Mouse (Mus musculus): Measurements from ENCODE around the gene Alg9. TPM values are rescaled to one million over a fixed set of nuclear protein-coding genes. Genes with fewer than 3 reads are reported as not detected.

Alg9 gene
- polyA plus RNA-seq, 2 experiments, result 33.2 to 35.9 TPM

DNA sequence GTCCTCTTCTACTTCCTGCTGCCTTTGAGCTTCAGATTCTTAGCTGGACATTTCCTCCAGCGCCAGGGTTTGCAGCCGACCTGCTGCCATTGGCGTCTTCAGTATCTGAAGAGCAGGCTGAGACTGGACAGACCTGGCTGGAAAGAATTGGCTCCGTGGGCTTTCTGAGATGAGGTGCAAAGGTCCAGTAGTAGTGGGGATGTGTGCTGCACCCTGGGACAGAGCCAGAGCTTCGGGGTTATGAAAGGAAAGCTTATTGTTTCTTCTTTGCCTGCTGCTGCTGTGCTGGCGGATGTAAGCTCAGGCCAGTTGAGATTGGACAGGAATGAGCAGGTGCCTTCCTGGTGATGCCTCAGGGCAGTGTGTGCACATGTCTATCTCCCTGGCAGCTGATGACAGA lies 99.2 kb downstream of the Alg9 start:
- Histone ChIP-seq H3K27ac (replicated peaks; ENCODE audit: low read depth, low read length) (no peak overlapping the region), H3K27me3 (ENCODE audit: control insufficient read depth, insufficient read depth, low read length) (no peaks in the 10 kb centered on the region), H3K4me2 (replicated peaks; ENCODE audit: low read depth, low read length, severe bottlenecking) (no peak overlapping the region), H3K9ac (ENCODE audit: low read depth, low read length, severe bottlenecking) (no peak overlapping the region), H3K36me3 (ENCODE audit: control insufficient read depth, insufficient read depth, low read length) (peaks cover 77% of the 10 kb centered on the region), H3K9me3 (ENCODE audit: control insufficient read depth, low read length) (no peaks in the 10 kb centered on the region), H3K4me1 (ENCODE audit: control insufficient read depth, insufficient read depth, low read length) (no peaks in the 10 kb centered on the region), H3K4me3 (replicated peaks; ENCODE audit: low read length) (no peak overlapping the region)
- TF ChIP-seq POLR2A (IDR thresholded peaks at IDR 0.05; ENCODE audit: borderline replicate concordance, extremely low read depth, insufficient read depth, insufficient read length), result no peak
- 91% methylated on average over 6 of the region's 6 CpGs for WGBS
- ATAC-seq (ENCODE audit: low FRiP score, low read depth), result no peak
- DNase-seq (ENCODE audit: low spot score), result no peak

DNA sequence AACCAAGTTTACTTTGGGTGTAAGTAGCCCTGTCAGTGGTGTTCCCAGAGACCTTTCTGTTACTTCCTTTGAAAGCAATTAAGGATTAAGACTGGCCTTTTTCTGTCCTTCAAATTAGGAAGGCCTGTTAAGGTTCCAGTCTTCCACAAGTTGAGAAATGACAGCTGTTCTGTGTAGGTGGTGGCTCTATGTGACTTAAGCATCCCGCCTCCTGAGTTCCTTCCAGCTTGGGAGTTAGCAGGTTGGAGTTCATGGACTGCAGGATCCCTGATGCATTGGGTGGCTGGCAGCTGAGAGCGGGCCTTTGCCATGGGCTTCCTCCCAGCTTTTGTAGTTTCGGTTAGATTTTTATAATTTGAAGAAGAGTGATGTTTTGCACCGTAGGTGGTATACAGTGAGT lies 100.7 kb downstream of the Alg9 start:
- WGBS, result 99% methylated on average over 4 of the region's 4 CpGs
- no peaks in the 10 kb centered on the region for H3K4me1 ChIP-seq (ENCODE audit: control insufficient read depth, insufficient read depth, low read length)
- ATAC-seq (ENCODE audit: low FRiP score, low read depth), result no peak

DNA sequence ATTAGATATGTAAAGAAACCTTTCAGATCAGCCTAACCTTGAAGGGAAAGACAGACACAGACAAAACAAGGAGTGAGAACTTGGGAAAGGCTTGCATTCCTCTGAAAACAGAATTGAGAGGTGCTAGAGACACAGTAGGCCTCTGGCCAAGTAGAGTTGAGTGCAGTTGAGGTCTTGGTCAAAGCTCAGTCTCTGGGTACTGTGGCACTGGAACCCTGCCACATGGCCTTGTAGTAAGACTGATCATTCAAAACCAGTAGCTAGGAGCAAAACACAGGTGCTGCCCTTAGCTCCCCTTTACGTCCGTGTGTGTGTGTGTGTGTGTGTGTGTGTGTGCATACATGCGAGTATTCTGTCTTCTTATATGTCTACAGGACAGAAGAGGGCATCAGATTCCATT lies 101.5 kb downstream of the Alg9 start:
- no peak for DNase-seq (ENCODE audit: low spot score)
- no peak for TF ChIP-seq POLR2A (IDR thresholded peaks at IDR 0.05; ENCODE audit: borderline replicate concordance, extremely low read depth, insufficient read depth, insufficient read length)
- no peak overlapping the region for H3K4me2 ChIP-seq (replicated peaks; ENCODE audit: low read depth, low read length, severe bottlenecking)
- ATAC-seq (ENCODE audit: low FRiP score, low read depth), result no peak
- no peaks in the 10 kb centered on the region for H3K9me3 ChIP-seq (ENCODE audit: control insufficient read depth, low read length)
- H3K9ac ChIP-seq (ENCODE audit: low read depth, low read length, severe bottlenecking), result no peak overlapping the region
- H3K36me3 ChIP-seq (ENCODE audit: control insufficient read depth, insufficient read depth, low read length), result peaks cover 72% of the 10 kb centered on the region
- no peaks in the 10 kb centered on the region for H3K4me1 ChIP-seq (ENCODE audit: control insufficient read depth, insufficient read depth, low read length)
- no peak overlapping the region for H3K4me3 ChIP-seq (replicated peaks; ENCODE audit: low read length)
- 90% methylated on average over 3 of the region's 3 CpGs for WGBS
- H3K27me3 ChIP-seq (ENCODE audit: control insufficient read depth, insufficient read depth, low read length), result no peaks in the 10 kb centered on the region
- no peak overlapping the region for H3K27ac ChIP-seq (replicated peaks; ENCODE audit: low read depth, low read length)

More for the DNA sequence above, 100.7 kb downstream of the Alg9 start:
- peaks cover 78% of the 10 kb centered on the region for H3K36me3 ChIP-seq (ENCODE audit: control insufficient read depth, insufficient read depth, low read length)
- no peak for TF ChIP-seq POLR2A (IDR thresholded peaks at IDR 0.05; ENCODE audit: borderline replicate concordance, extremely low read depth, insufficient read depth, insufficient read length)
- H3K27ac ChIP-seq (replicated peaks; ENCODE audit: low read depth, low read length), result no peak overlapping the region
- no peak for DNase-seq (ENCODE audit: low spot score)
- H3K9me3 ChIP-seq (ENCODE audit: control insufficient read depth, low read length), result no peaks in the 10 kb centered on the region
- no peak overlapping the region for H3K4me3 ChIP-seq (replicated peaks; ENCODE audit: low read length)
- H3K4me2 ChIP-seq (replicated peaks; ENCODE audit: low read depth, low read length, severe bottlenecking), result no peak overlapping the region
- no peak overlapping the region for H3K9ac ChIP-seq (ENCODE audit: low read depth, low read length, severe bottlenecking)
- H3K27me3 ChIP-seq (ENCODE audit: control insufficient read depth, insufficient read depth, low read length), result no peaks in the 10 kb centered on the region

DNA sequence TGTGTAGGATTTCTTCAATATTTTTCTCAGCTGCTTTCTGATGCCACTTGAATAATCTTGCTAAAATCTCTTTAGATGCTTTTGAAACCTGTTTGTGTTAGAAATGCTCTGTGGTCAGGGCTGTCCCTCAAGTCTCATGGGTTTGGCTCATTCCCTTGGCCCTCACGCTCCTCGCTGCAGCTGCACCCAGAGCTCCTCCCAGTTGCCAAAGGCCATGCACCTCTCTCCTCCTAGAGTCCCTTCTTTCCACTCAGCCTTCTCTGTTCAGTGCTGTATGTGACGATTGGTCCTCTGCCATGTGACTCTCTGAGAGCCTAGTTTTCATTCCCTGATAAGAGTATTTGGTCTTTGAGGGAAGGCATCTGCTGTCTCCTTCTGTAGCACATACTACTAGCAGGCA lies 102.6 kb downstream of the Alg9 start:
- DNase-seq (ENCODE audit: low spot score) (no peak), ATAC-seq (ENCODE audit: low FRiP score, low read depth) (no peak)
- Histone ChIP-seq H3K9me3 (ENCODE audit: control insufficient read depth, low read length) (no peaks in the 10 kb centered on the region), H3K4me3 (replicated peaks; ENCODE audit: low read length) (no peak overlapping the region), H3K4me1 (ENCODE audit: control insufficient read depth, insufficient read depth, low read length) (no peaks in the 10 kb centered on the region), H3K36me3 (ENCODE audit: control insufficient read depth, insufficient read depth, low read length) (peaks cover 78% of the 10 kb centered on the region), H3K27ac (replicated peaks; ENCODE audit: low read depth, low read length) (no peak overlapping the region), H3K9ac (ENCODE audit: low read depth, low read length, severe bottlenecking) (no peak overlapping the region), H3K27me3 (ENCODE audit: control insufficient read depth, insufficient read depth, low read length) (no peaks in the 10 kb centered on the region), H3K4me2 (replicated peaks; ENCODE audit: low read depth, low read length, severe bottlenecking) (no peak overlapping the region)
- 89% methylated on average over 3 of the region's 3 CpGs for WGBS
- no peak for TF ChIP-seq POLR2A (IDR thresholded peaks at IDR 0.05; ENCODE audit: borderline replicate concordance, extremely low read depth, insufficient read depth, insufficient read length)

DNA sequence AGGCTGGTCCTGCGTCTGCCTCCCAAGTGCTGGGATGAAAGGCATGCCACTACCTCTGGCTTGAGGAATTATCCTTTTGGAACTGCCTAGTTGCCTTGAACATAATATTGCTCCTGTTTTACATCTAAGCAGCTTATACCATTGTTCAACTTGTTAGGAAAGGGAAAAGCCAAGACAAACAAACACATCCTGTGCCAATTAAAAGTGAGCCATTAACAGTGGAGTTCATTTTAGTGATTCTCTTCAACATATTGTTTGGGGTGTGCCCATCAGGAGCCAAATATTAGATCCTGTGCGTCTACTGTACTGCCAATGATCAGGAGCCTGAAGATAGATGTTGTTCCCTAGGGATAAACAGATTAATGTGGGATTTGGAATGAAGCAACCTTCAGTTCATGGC lies 107.4 kb downstream of the Alg9 start:
- Histone ChIP-seq H3K36me3 (ENCODE audit: control insufficient read depth, insufficient read depth, low read length) (peaks cover 41% of the 10 kb centered on the region), H3K9me3 (ENCODE audit: control insufficient read depth, low read length) (no peaks in the 10 kb centered on the region), H3K4me3 (replicated peaks; ENCODE audit: low read length) (no peak overlapping the region), H3K27ac (replicated peaks; ENCODE audit: low read depth, low read length) (no peak overlapping the region), H3K27me3 (ENCODE audit: control insufficient read depth, insufficient read depth, low read length) (no peaks in the 10 kb centered on the region), H3K4me2 (replicated peaks; ENCODE audit: low read depth, low read length, severe bottlenecking) (no peak overlapping the region), H3K4me1 (ENCODE audit: control insufficient read depth, insufficient read depth, low read length) (peaks cover 21% of the 10 kb centered on the region), H3K9ac (ENCODE audit: low read depth, low read length, severe bottlenecking) (no peak overlapping the region)
- 89% methylated on average over 2 of the region's 2 CpGs for WGBS
- no peak for DNase-seq (ENCODE audit: low spot score)
- no peak for ATAC-seq (ENCODE audit: low FRiP score, low read depth)
- TF ChIP-seq POLR2A (IDR thresholded peaks at IDR 0.05; ENCODE audit: borderline replicate concordance, extremely low read depth, insufficient read depth, insufficient read length), result no peak

DNA sequence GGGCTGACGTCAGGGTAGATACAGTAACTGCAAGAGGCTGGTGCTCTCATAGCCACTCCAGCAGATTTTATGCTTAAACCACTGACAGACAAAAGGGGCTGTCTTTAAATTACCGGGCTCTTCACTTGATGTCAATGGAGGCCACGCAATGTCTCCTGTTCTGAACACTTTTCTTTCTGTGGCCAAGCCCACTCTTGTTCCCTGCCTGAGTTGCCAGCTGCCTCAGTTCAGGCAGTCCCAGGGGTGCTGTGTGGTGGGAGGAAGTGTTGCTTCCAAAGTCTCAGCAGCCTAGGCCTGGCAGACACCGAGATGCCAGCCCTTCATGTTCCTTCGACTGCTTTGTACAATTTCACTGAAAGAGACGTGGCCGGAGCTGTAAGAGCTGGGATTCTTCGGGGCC lies 109.3 kb downstream of the Alg9 start:
- H3K27ac ChIP-seq (replicated peaks; ENCODE audit: low read depth, low read length), result peak overlapping the region; percentile 67
- 0 out of 2 replicates have a peak, but pooled peaks have one; percentile 29 for ATAC-seq (ENCODE audit: low FRiP score, low read depth)
- H3K4me3 ChIP-seq (replicated peaks; ENCODE audit: low read length), result no peak overlapping the region
- DNase-seq (ENCODE audit: low spot score), result no peak
- H3K4me2 ChIP-seq (replicated peaks; ENCODE audit: low read depth, low read length, severe bottlenecking), result no peak overlapping the region
- peaks cover 22% of the 10 kb centered on the region for H3K36me3 ChIP-seq (ENCODE audit: control insufficient read depth, insufficient read depth, low read length)
- no peaks in the 10 kb centered on the region for H3K9me3 ChIP-seq (ENCODE audit: control insufficient read depth, low read length)
- TF ChIP-seq POLR2A (IDR thresholded peaks at IDR 0.05; ENCODE audit: borderline replicate concordance, extremely low read depth, insufficient read depth, insufficient read length), result no peak
- H3K4me1 ChIP-seq (ENCODE audit: control insufficient read depth, insufficient read depth, low read length), result peaks cover 21% of the 10 kb centered on the region
- H3K27me3 ChIP-seq (ENCODE audit: control insufficient read depth, insufficient read depth, low read length), result no peaks in the 10 kb centered on the region
- H3K9ac ChIP-seq (ENCODE audit: low read depth, low read length, severe bottlenecking), result no peak overlapping the region
- 69% methylated on average over 8 of the region's 8 CpGs for WGBS
